Mouse (Mus musculus) cerebellum, adult 2 months (tissue): ENCODE results near the gene Abo.

Experiments
- CTCF ChIP-seq: fragments of 200-500 bp; IDR thresholded peaks from 2 replicates; pipeline ENCODE4 v1.5.1; 2011; ENCODE audit warnings: low read depth, mild to moderate bottlenecking, control low read depth, low read length, moderate library complexity, borderline replicate concordance; ENCODE audit not compliant: insufficient read depth
- POLR2A ChIP-seq: fragments of 200-500 bp; IDR thresholded peaks from 2 replicates; pipeline ENCODE4 v1.6.1; 2011; ENCODE audit warnings: low read length, control low read depth, borderline replicate concordance; ENCODE audit not compliant: insufficient read depth

DNA sequence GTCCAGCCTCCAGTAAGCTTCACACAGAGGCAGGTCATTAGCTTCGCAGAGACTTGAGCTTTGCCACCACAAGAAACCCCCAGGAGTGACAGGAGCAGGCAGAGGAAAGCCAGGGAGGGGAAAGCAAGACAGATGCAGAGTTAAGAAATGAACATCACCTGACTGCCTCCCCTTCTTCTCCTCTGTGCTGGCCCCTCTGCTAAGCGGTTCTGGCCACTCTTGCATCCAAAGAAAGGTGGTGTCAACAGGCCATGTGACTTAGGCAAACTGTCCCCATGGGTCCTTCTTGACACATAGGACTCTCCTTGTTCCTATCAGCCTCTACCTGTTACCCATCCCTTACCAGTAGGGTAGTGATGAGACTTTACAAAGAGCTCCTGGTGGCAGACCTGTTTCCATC is 41.2 kb upstream of the Abo start:
- TF ChIP-seq CTCF: no peak
- no peak for TF ChIP-seq POLR2A
